Mouse (Mus musculus): ENCODE results near the gene Nmbr. TPM values are rescaled to one million over a fixed set of nuclear protein-coding genes. Genes with fewer than 3 reads are reported as not detected.

The Nmbr gene
- polyA plus RNA-seq, 1 experiment from 2014 or later, result 0.61 TPM

DNA sequence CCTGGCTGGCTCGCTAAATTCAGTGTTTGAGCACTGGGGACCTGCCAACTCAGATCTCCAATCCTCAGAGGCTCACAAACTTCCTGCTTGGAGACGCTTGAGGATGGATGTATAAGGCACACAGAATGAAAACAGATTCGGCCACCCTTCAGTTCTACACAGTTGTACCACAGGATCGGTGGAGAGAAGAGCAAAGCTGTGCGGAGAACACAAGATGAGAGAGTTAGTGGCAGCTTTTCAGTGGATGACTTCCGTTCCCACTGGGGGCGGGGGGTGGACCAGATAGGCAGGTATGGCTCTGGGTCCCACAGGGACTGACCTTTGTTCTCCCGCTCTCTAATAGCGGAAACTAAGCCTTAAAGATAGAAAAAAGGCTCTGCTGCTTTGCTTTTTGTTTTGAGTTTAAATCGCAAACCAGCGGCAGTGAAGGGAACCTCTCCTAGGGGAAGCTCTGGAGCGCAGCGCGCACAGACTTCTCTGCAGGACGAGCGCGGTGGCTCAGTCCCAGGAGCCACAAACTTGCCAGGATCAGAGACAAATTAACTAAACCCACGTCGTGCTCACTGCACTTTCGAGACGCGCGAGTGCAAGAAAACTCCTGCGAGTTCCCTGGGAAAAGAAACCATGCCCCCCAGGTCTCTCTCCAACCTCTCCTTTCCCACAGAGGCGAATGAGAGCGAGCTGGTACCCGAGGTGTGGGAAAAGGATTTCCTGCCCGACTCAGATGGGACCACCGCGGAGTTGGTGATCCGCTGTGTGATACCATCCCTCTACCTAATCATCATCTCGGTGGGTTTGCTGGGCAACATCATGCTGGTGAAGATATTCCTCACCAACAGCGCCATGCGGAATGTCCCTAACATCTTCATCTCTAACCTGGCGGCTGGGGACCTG is 54.5 kb downstream of the Nmbr start:
- 1% methylated on average over 35 of the region's 35 CpGs for WGBS
- H3K9ac ChIP-seq, result no peak overlapping the region; the same call in 1 of the 2 replicates

GRCm38 (mm10) chr10:14760618-14761017 is 55.2 kb downstream of the Nmbr start:
- peak; percentile 35; the same call in 1 of the 2 replicates for ATAC-seq (ENCODE audit: low FRiP score)
- Histone ChIP-seq H3K9ac (no peak overlapping the region; the same call in 1 of the 2 replicates), H3K9me3 (replicated peaks) (no peaks in the 10 kb centered on the region), H3K4me1 (0 out of 2 replicates have a peak, but pooled peaks cover 5% of the 10 kb centered on the region), H3K4me3 (peak overlapping the region; percentile 36), H3K36me3 (no peaks in the 10 kb centered on the region), H3K27me3 (peaks cover 12% of the 10 kb centered on the region; the same call in 1 of the 2 replicates), H3K27ac (no peak overlapping the region), H3K4me2 (replicated peaks) (peak overlapping the region; percentile 84)
- 24% methylated on average over 8 of the region's 8 CpGs for WGBS

More for the DNA sequence above, 54.5 kb downstream of the Nmbr start:
- Histone ChIP-seq H3K27me3 (peaks cover 12% of the 10 kb centered on the region; the same call in 1 of the 2 replicates), H3K36me3 (no peaks in the 10 kb centered on the region), H3K4me1 (0 out of 2 replicates have a peak, but pooled peaks cover 5% of the 10 kb centered on the region), H3K27ac (no peak overlapping the region), H3K4me2 (replicated peaks) (peak overlapping the region; percentile 84), H3K4me3 (peak overlapping the region; percentile 36), H3K9me3 (replicated peaks) (no peaks in the 10 kb centered on the region)
- peak; percentile 64 for ATAC-seq (ENCODE audit: low FRiP score)

GRCm38 (mm10) chr10:14770227-14770910 is 65.0 kb downstream of the Nmbr start:
- Histone ChIP-seq H3K4me3 (no peak overlapping the region), H3K36me3 (no peaks in the 10 kb centered on the region), H3K4me1 (no peaks in the 10 kb centered on the region), H3K9ac (no peak overlapping the region), H3K27ac (no peak overlapping the region), H3K9me3 (replicated peaks) (no peaks in the 10 kb centered on the region), H3K4me2 (replicated peaks) (no peak overlapping the region), H3K27me3 (no peaks in the 10 kb centered on the region)
- ATAC-seq (ENCODE audit: low FRiP score), result no peak
- 83% methylated on average over 10 of the region's 10 CpGs for WGBS

DNA sequence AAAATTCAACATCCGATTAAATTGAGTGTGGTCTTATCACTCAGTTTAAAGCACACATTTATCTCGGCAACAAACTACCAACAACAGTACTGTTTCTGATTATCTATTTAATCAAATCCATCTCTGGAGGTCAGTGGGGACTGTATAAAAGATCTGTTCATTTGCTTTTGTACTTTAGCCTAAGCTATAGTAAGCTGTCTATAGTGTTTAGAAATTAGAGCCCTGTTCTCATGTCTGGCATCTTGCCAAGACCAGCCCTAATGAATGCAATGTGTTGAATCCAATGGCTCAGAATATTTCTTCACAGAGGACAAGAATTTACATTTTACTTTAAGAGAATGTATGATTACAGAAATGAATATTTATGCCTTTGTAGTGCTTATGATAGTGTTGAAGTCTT is 69.1 kb downstream of the Nmbr start:
- ATAC-seq (ENCODE audit: low FRiP score), result no peak
- no peaks in the 10 kb centered on the region for H3K27me3 ChIP-seq
- no peak overlapping the region for H3K4me3 ChIP-seq
- no peaks in the 10 kb centered on the region for H3K36me3 ChIP-seq
- no peaks in the 10 kb centered on the region for H3K9me3 ChIP-seq (replicated peaks)
- 58% methylated on average over 2 of the region's 2 CpGs for WGBS
- no peak overlapping the region for H3K9ac ChIP-seq
- H3K4me2 ChIP-seq (replicated peaks), result no peak overlapping the region
- H3K4me1 ChIP-seq, result no peaks in the 10 kb centered on the region
- no peak overlapping the region for H3K27ac ChIP-seq

- H3K4me3 ChIP-seq, result no peak overlapping the region
- no peak overlapping the region for H3K4me2 ChIP-seq (replicated peaks)
- ATAC-seq (ENCODE audit: low FRiP score), result peak; percentile 26; the same call in 1 of the 2 replicates
- no peak overlapping the region for H3K27ac ChIP-seq
- no peak overlapping the region for H3K9ac ChIP-seq
- 56% methylated on average over 2 of the region's 2 CpGs for WGBS
- H3K9me3 ChIP-seq (replicated peaks), result no peaks in the 10 kb centered on the region
- H3K27me3 ChIP-seq, result no peaks in the 10 kb centered on the region
- no peaks in the 10 kb centered on the region for H3K4me1 ChIP-seq
- H3K36me3 ChIP-seq, result no peaks in the 10 kb centered on the region
Observed at GRCm38 (mm10) chr10:14789969-14790368, 84.6 kb downstream of the Nmbr start.

- Histone ChIP-seq H3K4me3 (no peak overlapping the region), H3K4me1 (no peaks in the 10 kb centered on the region), H3K36me3 (no peaks in the 10 kb centered on the region), H3K27ac (no peak overlapping the region), H3K27me3 (no peaks in the 10 kb centered on the region), H3K9me3 (replicated peaks) (no peaks in the 10 kb centered on the region), H3K4me2 (replicated peaks) (no peak overlapping the region), H3K9ac (no peak overlapping the region)
- ATAC-seq (ENCODE audit: low FRiP score), result no peak
- WGBS, result 68% methylated on average over 4 of the region's 4 CpGs
Observed at GRCm38 (mm10) chr10:14816970-14817369, 111.6 kb downstream of the Nmbr start.

Other genes with a start within 250 kb of the Nmbr start
- gene Adgrg6, start 159.9 kb upstream of the Nmbr start, polyA plus RNA-seq (2016; fragmentation: Nextera tagmentation; extraction: Ambion mirVana), result 4.2 and 5.3 TPM in 2 replicates
- 169 and 179 TPM in 2 replicates for gene Vta1, start within 50 bp of the Nmbr start, polyA plus RNA-seq (2016; fragmentation: Nextera tagmentation; extraction: Ambion mirVana)
- gene Gje1, start 12.6 kb downstream of the Nmbr start, polyA plus RNA-seq (2016; fragmentation: Nextera tagmentation; extraction: Ambion mirVana), result not detected in 2 replicates